Mouse (Mus musculus) cerebellum, postnatal 25 days (tissue): ENCODE results near the gene Mdk.

Experiments
- DNase-seq, 2 experiments: peaks; one replicate each; pipeline ENCODE4 v3.0.0; 2021; ENCODE audit warnings: mixed read lengths in 2 of 2

The Mdk gene

DNA sequence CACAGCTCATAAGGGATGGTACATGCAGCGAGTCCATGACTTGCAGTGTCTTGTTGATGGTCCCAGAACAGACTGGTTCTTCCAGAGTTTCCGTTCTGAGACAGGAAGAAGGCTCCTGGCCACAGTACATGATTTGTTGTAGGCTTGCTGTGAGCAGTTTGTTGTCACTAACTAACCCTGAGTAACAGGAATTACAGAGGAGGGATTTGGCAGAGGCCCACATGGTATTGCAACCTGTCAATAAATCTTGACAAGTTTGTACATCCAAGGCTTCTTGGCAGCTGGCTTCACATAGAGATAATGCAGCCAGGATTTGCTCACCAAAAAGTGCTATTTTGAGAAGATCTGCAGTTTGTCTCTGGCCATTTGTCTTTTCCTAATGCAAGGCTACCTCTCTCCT is 26.0 kb downstream of the Mdk start:
- no peak for DNase-seq

DNA sequence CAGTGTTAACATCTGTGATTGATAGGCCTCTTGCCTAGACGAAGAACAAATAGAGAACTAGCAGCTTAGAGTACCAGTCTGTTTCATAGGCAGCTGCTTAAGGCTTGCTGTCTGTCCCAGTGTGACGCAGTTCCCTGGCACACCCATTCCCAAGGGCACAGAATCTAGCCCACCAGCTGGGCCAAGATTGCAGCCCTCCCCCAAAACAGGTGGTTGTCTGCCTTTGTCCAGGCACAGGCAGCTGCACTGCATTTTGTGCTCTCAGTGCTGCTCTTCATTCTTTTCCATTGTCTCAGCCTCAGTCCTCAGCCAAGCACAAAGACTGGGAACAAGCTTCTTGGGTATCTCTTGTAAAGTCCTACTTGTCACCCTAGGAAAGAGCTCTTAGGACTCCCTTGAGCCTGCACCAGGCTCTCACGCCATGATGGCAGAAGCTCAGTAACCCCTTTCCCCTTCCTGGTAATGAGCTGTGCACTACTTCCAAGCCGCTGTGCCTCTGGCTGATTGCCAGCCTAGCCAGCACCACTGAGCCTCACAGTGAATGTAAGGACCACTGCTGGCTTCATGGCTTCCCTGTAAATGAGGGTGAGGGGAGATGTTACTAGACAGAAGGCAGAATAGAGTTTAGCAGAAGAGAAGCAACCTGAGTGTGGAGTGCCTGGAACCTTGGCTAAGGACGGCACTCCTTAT is 27.3 kb downstream of the Mdk start:
- peak; percentile 55 to 63 for DNase-seq

DNA sequence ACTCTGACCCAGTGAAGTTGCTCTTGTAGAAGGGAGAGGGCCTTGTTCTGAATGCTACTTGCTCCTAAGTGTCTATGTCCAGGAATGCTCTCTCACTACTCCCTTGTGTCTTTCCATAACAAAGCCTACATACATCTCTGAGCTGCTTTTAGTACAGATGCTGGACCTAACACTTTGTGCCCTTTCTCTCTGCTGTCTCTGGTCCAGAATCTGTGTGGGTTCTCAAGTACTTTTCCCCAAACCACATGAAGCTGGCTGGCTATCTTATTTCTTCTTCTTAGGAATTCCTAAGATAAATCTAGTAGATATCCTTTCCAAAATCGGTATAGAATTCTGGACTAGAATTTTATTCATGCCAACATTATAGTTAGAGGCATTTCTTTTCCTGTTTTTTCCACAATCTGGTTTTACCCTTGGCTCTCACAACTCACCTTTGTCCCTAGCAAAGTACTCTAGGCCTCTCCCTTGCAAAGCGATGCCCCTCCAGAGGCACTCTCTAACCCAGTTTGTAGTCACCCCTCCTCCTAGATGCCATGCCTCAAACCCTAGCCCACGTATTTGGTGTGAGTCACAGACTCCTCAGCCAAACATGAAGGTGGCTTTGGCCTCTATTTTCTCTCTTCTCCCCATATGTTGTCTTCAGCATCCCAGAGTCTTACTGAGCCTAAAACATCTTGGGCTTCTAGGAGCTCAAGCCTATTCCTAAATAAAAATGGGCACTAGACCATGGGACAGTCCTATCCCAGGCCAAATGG is 28.7 kb downstream of the Mdk start:
- DNase-seq = no peak

DNA sequence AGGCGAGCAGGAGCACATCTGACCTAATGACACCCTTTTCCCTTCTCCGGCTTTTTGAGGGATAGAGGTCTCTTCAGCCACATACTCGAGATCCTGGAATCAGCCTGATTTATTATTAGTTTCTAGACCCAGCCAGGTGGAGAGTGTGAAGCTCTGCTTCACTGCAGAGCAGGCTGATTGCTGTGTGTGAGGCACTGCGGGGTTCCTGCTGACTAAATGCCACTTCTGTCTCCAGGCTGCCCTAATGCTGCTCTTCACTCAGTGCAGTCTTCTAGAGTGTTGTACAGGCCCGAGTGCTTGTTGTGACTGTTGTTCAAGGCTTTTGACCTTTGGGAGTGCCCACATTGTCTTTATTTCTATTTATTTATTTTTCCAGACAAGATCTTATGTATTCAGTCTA is 29.8 kb downstream of the Mdk start:
- peak; percentile 62 to 81 for DNase-seq

DNA sequence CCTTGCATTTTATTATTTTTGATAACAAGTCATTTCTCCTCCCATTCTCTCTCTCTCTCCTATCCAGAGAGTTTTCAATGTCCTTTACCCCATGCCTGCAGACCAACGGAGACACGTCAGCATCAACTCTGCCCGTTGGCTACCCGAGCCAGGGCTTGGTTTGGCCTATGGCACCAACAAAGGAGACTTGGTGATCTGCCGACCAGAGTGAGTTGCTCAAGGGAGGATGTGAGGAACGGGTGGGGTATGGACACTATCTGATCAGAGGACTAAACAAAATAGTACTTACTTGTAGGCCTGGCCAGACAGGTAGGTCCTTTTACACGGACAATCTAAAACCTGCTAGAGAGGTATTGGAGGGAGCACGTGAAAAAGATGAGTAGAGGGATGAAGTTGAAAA is 31.7 kb downstream of the Mdk start:
- no peak for DNase-seq

DNA sequence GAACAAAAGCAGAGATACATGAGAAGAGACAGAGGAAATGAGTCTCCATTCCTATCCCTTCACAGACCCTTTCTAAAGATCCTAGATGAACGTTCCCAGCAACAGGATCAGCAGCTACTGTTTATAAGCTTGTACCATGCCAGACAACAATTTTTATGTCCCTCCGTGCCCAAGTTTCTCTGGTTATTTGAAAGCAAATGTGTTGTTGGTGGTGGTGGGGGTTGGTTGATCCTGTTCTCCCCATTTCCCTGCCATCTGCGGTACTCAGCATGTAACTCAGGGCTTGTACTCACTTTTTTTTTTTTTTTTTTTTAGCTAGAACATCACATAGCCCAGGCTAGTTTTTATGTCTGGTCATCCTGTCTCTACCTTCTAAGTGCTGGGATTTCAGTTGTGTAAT is 33.0 kb downstream of the Mdk start:
- DNase-seq = no peak

DNA sequence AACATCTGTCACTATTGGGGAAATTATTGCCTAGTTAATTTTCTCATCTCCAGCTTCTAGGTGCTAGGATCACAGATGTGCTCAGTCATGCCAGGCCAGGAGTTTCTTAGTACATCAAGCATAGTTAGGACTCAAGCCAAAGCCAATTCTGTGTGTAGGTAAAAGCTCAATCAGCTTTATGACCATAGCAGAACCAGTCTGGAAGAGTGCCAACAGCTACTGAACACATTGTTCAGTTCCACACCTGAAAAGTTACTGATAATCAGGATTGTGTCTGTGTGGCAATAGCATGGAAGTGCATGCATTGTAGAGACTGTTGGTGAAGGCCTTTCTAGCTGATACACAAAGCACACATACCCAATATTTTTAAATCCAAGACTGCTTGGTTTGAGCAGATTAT is 34.1 kb downstream of the Mdk start:
- no peak for DNase-seq

DNA sequence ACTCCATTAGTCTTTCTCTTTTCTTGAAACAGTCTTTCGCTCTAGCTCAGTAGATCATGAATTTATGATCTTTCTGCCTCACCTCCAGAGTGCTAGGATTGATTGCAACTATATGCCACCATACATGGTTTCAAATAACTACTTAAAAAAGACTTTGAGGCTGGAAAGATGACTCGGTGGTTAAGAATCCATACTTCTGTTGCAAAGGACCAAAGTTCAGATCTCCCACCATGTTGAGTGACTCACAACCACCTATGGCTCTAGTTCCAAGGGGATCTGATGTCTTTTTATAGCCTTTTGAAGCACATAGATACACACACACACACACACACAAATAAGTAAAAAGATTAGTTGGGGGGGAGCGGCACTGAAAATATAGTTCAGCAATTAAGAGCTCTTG is 36.7 kb downstream of the Mdk start:
- no peak for DNase-seq

DNA sequence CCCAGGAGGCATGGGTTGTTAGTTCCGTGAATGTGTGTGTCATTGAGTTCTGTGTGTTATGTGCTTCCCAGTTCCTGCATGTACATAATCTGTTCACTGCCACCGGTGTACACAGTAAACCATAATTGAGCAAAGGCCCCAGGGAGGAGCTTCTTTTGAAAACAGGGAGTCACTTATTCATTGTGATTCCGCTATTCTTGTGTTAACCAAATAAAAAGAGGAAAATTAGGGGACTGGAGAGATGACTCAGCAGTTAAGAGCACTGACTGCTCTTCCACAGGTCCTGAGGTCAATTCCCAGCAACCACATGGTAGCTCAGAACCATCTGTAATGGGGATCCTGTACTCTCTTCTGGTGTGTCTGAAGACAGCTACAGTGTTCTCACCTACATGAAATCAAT is 37.4 kb downstream of the Mdk start:
- no peak for DNase-seq

DNA sequence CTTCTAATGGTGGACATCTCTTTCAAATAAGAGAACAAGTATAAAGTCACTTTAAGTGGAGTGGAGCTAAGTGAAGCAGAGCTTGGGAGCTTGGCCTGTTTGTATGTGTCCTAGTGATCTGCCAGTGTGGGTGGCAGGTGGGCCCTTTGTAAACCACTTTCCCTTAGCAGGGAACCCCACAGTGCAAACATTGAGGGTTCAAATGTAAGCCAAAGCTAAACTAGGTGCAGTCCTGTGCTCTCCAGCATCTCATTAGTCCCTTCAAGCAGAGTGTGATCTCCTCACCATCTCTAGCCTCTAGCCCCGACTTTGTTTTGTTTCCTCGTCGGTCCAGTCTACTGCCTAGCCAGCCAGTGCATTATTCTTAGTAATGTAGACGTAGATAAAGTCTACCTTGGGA is 47.5 kb downstream of the Mdk start:
- DNase-seq = no peak

DNA sequence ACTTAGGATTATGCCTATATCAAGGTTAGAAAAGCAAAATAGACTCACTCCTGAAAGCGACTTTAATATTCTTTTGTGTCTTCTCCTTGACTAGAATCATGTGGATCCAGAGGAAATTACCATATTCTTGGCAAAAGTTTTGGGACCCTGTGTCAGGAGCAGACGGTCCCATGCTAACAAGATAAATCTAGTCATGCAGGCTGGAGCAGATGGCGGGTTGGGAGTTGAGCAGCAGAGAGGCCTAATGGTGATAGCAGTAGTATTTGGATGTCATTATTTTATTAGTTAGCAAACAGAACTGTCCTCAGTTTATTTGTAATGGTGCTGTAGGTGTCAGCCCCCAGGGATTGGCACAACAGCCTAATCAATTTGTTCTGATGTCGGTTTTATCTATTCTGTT is 48.1 kb downstream of the Mdk start:
- peak; percentile 30 to 58 for DNase-seq
